Mouse (Mus musculus): Measurements from ENCODE around the gene Raf1. TPM values are rescaled to one million over a fixed set of nuclear protein-coding genes. Genes with fewer than 3 reads are reported as not detected.

The Raf1 gene
- polyA plus RNA-seq (2017; shearing (Covaris generic)) = 222 TPM

GRCm38 (mm10) chr6:115676452-115677128 lies at the start of gene Raf1:
Gene Raf1, minus strand, starts transcription at chr6:115676635.

GRCm38 (mm10) chr6:115601715-115602523 lies 74.5 kb downstream of the Raf1 start, which contains the start of gene Mkrn2:
Gene Mkrn2, plus strand, starts transcription at chr6:115601902.

GRCm38 (mm10) chr6:115592458-115592857 lies 84.0 kb downstream of the Raf1 start, which contains the start of gene Mkrn2os:
Gene Mkrn2os, minus strand, starts transcription at chr6:115592576.

Other genes starting within 250 kb of the Raf1 start
- 8.7 TPM for gene Tsen2, start 132.0 kb downstream of the Raf1 start, polyA plus RNA-seq (2017; shearing (Covaris generic))
- not detected for gene Mkrn2os, start 84.1 kb downstream of the Raf1 start, polyA plus RNA-seq (2017; shearing (Covaris generic))
- gene Mkrn2, start 74.7 kb downstream of the Raf1 start, polyA plus RNA-seq (2017; shearing (Covaris generic)) = 36.5 TPM
- not detected for gene Tmem40, start 85.8 kb upstream of the Raf1 start, polyA plus RNA-seq (2017; shearing (Covaris generic))
- gene Cand2, start 97.9 kb upstream of the Raf1 start, polyA plus RNA-seq (2017; shearing (Covaris generic)) = 4.4 TPM
- 3,175 TPM for gene Rpl32, start 132.1 kb upstream of the Raf1 start, polyA plus RNA-seq (2017; shearing (Covaris generic))
- gene Efcab12, start 161.8 kb upstream of the Raf1 start, polyA plus RNA-seq (2017; shearing (Covaris generic)) = not detected
- gene Mbd4, start 176.7 kb upstream of the Raf1 start, polyA plus RNA-seq (2017; shearing (Covaris generic)) = 8.5 TPM
- gene Ift122, start 176.8 kb upstream of the Raf1 start, polyA plus RNA-seq (2017; shearing (Covaris generic)) = 1.8 TPM

Measured in effector memory CD4-positive, alpha-beta T cell, adult 5 months (primary cell).